Mouse (Mus musculus) erythroblast, adult 5-6 weeks (primary cell): Measurements from ENCODE around the gene Gabra3. TPM values are rescaled to one million over a fixed set of nuclear protein-coding genes. Genes with fewer than 3 reads are reported as not detected.

Experiments
- ATAC-seq: replicated peaks from 2 replicates; pipeline ENCODE4 v1.8.0; 2016; ENCODE audit warnings: moderate number of reproducible peaks, mild to moderate bottlenecking, moderate TSS enrichment, inconsistent platforms; ENCODE audit not compliant: poor library complexity, low FRiP score, severe bottlenecking
- total RNA-seq, 2 experiments: library from RNA; stranded (forward) in 1 of 2; stranded (reverse) in 1 of 2; fragments of 150-400 nt in 1 of 2; fragments of 200-764, 138-1000 nt in 1 of 2; gene quantifications; 2 replicates each; pipeline versions ENCODE4 v1.2.3 to v1.2.4; 2015 to 2017; ENCODE audit warnings: low replicate concordance in 2 of 2

The Gabra3 gene
- not detected in 2 replicates for total RNA-seq (2015; ENCODE audit: low replicate concordance)
- total RNA-seq (2017; ENCODE audit: low replicate concordance) = not detected in 2 replicates

- no peak for ATAC-seq
Observed at GRCm38 (mm10) chrX:72656230-72656898, at the start of gene Gabra3. TSS of gene Gabra3 (minus strand) at chrX:72656848.

DNA sequence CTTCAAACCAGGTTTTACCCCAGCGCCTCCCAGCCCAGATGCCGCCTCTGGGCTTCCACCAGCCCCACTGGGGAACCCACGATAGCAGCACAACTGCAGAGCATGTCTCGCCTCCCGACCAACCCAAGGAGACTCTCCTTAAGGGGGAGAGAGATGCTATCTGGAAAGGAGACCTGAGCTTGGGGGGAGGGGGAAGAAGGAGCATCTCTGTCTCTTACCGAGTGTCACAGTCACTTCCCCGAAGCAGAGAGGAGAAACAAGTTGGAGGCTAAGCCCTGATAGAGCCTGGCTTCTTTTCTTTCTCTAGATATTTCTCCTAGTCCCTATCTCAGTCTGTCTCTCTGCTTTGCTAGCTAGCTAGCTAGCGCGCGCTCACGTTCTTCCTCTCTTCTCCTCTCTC is 859 bp downstream of the Gabra3 start:
- ATAC-seq = no peak

GRCm38 (mm10) chrX:72655381-72655780 is 1.3 kb downstream of the Gabra3 start:
- ATAC-seq = no peak

- ATAC-seq = no peak
Observed at GRCm38 (mm10) chrX:72650688-72651087, 6.0 kb downstream of the Gabra3 start.

- no peak for ATAC-seq
Observed at GRCm38 (mm10) chrX:72644691-72645090, 12.0 kb downstream of the Gabra3 start.

GRCm38 (mm10) chrX:72497284-72497683 is 159.4 kb downstream of the Gabra3 start:
- ATAC-seq = no peak

DNA sequence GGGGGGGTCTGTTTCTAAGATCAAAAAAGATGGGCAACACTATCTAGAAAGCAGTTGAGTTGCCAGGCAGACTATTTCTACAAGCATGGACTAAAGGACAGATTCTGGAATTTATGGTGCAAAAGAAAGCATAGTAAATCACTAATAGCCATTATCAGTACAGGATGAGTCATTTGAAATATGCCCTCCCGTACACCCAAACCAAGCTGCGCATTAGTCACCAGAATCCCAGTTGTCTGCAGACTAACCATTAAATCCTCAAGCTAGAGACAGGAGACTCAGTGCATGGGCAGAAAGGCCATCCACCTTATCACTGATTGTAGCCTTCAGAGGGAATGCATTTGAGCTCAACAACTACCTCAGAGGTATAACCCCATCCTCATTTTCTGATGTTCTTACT is 166.8 kb downstream of the Gabra3 start:
- no peak for ATAC-seq

DNA sequence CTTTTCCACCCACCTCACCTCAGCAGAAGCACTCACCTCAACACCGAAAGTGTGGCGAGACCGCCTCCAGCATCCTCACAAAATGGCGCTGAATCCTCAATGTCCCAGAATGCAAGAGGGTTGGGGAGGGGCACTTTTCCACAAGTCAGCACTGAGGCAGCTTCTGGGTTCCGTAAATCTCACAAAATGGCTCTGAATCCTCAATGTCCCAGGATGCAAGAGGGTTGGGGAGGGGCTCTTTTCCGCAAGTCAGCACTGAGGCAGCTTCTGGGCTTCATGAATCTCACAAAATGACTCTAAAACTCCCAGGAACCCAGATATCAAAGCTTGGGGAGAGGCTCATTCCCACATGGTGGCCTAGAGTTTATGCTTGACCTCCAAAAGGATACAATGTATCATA is 269.9 kb downstream of the Gabra3 start, which contains the start of gene Magea10:
Gene Magea10, minus strand, starts transcription at position 101 of the 400 bp plus-strand sequence.
- no peak for ATAC-seq

Other genes starting within 250 kb of the Gabra3 start
- gene Gabrq, start 168.3 kb upstream of the Gabra3 start, total RNA-seq (2015; ENCODE audit: low replicate concordance) = not detected in 2 replicates
- gene Gabrq, start 168.3 kb upstream of the Gabra3 start, total RNA-seq (2017; ENCODE audit: low replicate concordance) = not detected in 2 replicates